Mouse (Mus musculus) olfactory bulb, adult 2 months (tissue): ENCODE measurements around the gene Slc2a3. TPM values are rescaled to one million over a fixed set of nuclear protein-coding genes. Genes with fewer than 3 reads are reported as not detected.
"Not testable (repeated sequence)": the region's sequence is repeated elsewhere in the genome, so short reads cannot be mapped to it uniquely, and the experiment has no call there.

Experiments
- H3K27ac ChIP-seq: fragments of 200-500 bp; 2 replicates; pipeline ENCODE4 v1.5.1; 2012; ENCODE audit warnings: low read depth, low read length; ENCODE audit not compliant: insufficient read depth
- H3K4me1 ChIP-seq: fragments of 200-500 bp; 2 replicates; pipeline ENCODE4 v1.6.1; 2012; ENCODE audit warnings: low read length; ENCODE audit not compliant: control insufficient read depth, insufficient read depth
- H3K4me3 ChIP-seq: fragments of 200-500 bp; 2 replicates; pipeline ENCODE4 v1.5.1; 2012; ENCODE audit warnings: mild to moderate bottlenecking, low read depth, low read length, moderate library complexity; ENCODE audit not compliant: insufficient read depth
- CTCF ChIP-seq: fragments of 200-500 bp; IDR thresholded peaks from 2 replicates; pipeline ENCODE4 v1.5.1; 2012; ENCODE audit warnings: low read depth, mild to moderate bottlenecking, low read length, moderate library complexity; ENCODE audit not compliant: insufficient read depth
- POLR2A ChIP-seq: fragments of 200-500 bp; IDR thresholded peaks from 2 replicates; pipeline ENCODE4 v1.6.1; 2012; ENCODE audit warnings: mild to moderate bottlenecking, low read depth, low read length, moderate library complexity; ENCODE audit not compliant: insufficient read depth
- WGBS: fragments of 180-500 bp; shearing (Covaris S2); methylation state at CpG from one replicate; pipeline ENCODE4 v1.1.7; 2018; 5-methylcytosine and 5-hydroxymethylcytosine counted together
- polyA plus RNA-seq: library from polyadenylated mRNA; stranded (reverse); fragments of >200 nt; gene quantifications from 2 replicates; pipeline ENCODE4 v1.2.4, GENCODE M21; 2012; ENCODE audit warnings: low replicate concordance; ENCODE audit not compliant: missing spikeins, insufficient read depth, insufficient read length

The Slc2a3 gene
- polyA plus RNA-seq, 1 experiment: not detected

DNA sequence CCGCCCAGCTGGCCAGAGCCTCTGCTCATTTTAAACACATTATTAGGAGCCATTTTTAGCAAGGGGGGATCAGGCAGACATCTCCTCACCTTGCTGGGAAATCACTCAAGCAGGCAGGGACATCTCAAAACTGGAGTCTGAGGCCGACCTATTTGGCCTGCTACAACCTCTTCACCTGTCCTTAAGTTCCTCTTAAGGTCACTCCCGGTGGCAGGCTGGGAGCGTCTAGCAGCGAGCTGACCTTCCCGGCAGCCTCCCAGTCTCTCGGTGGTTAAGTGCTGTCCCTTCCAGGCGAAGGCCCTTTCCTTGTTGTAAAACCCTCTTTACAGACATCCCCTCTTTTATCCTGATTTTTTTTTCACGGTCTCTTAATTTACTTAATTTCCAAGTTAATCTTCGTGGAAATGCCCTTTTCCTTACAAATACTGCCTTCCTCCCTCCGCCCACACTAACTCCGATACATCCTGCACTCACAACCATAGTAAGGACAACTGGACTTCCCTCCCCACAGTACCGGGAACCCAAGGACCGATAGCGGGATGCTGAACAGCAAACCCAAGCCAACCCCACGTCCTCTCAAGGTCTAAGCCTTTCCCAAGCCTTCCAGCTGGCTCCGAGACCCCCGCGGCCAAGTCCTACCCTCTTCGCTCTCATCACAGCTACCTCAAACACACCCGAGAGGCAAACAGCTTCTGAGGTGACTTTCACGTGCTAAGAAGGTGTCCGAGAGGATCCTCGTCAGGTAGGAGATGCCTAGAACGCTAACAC, 59.8 kb downstream of the Slc2a3 start:
- TF ChIP-seq POLR2A: no peak
- no peak for TF ChIP-seq CTCF
- Histone ChIP-seq H3K4me1 (peaks cover 22% of the 10 kb centered on the region), H3K4me3 (peak overlapping the region; percentile 64), H3K27ac (peak overlapping the region; percentile 74)
- WGBS: 4% methylated on average over 25 of the region's 25 CpGs

DNA sequence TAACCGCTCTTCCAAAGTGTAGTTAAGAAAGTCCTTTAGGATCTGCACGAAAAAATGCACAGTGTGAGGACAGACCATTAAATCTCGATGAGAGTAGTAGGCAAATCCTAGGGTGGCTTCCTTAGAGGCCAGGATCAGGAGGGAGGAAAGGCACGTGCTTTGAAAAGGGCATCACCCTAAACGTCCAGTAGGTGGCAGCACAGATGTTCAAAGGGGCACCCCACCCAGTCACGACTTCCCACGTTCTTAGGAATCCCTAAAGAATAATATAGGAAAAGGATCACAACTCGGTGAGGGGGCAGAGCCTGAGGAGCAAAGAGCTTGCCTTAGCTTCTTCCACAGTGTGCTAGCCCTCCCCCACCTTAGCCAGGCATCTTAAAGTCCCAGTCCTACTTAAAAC, 61.5 kb downstream of the Slc2a3 start:
- Histone ChIP-seq H3K4me1 (peaks cover 22% of the 10 kb centered on the region), H3K27ac (no peak overlapping the region; the same call in 1 of the 2 replicates), H3K4me3 (peak overlapping the region; percentile 30)
- TF ChIP-seq POLR2A (no peak), CTCF (peak; percentile 43; the same call in 1 of the 2 replicates)
- 10% methylated on average over 8 of the region's 8 CpGs for WGBS

DNA sequence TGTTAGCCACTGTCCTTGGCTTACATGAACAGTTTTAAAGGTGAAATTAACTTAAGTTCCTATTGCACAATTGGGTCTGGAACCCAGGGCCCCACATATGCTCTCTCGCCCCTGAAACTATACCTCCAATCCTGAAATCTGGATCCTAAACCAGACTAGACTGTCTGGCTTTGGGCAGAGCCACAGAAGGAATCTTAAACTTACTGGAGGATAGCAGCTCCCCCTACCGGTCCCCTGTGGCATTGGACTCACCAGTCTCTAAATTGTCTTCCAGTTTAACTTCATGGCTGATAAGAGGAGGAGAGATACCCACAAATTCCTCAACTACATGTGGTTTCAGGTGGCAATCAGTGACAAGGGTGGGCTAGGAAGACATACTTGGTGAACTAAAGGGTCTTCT, 81.5 kb downstream of the Slc2a3 start:
- 30% methylated on average over 2 of the region's 2 CpGs for WGBS
- Histone ChIP-seq H3K4me3 (no peak overlapping the region), H3K4me1 (no peaks in the 10 kb centered on the region), H3K27ac (no peak overlapping the region)
- TF ChIP-seq CTCF: no peak
- no peak for TF ChIP-seq POLR2A

DNA sequence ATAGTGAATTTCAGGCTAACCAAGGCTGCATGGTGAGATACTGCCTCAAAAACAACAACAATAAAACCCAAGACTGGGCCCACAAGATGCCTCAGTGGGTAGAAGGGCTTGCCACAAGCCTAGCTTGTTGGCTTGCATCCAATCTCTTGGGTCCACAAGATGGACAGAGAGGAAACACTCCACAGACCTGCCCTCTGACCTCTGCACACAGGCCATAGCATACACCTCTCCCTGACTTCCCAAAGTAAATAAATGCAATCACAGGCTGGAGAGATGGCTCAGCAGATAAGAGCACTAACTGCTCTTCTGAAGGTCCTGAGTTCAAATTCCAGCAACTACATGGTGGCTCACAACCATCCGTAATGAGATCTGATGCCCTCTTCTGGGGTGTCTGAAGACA, 83.2 kb downstream of the Slc2a3 start:
- H3K4me3 ChIP-seq, H3K4me1 ChIP-seq, H3K27ac ChIP-seq: not testable (repeated sequence)
- WGBS: 97% methylated on average over 1 of the region's 1 CpGs

DNA sequence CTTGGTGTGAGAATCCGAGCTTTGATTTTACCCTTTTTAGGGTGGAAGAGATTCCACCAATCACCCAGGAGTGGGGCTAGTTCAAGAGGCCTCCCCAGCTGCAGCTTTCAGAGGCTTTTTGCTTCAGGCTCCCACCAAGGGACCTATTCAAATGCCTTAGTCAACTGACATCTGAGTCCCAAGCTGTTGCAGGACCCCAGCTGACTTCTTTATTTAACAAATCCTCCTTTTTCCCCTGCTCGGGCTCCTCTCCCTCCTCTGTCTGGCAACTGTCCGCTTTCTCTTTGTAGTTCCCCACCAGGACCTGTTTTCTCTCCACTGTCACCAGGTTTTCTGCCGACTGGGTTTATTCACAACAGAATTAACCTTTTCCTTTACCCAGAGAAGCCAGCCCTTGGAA, 85.6 kb downstream of the Slc2a3 start:
- TF ChIP-seq POLR2A: no peak
- TF ChIP-seq CTCF: no peak
- Histone ChIP-seq H3K27ac (no peak overlapping the region), H3K4me3 (no peak overlapping the region), H3K4me1 (no peaks in the 10 kb centered on the region)
- 36% methylated on average over 4 of the region's 4 CpGs for WGBS

DNA sequence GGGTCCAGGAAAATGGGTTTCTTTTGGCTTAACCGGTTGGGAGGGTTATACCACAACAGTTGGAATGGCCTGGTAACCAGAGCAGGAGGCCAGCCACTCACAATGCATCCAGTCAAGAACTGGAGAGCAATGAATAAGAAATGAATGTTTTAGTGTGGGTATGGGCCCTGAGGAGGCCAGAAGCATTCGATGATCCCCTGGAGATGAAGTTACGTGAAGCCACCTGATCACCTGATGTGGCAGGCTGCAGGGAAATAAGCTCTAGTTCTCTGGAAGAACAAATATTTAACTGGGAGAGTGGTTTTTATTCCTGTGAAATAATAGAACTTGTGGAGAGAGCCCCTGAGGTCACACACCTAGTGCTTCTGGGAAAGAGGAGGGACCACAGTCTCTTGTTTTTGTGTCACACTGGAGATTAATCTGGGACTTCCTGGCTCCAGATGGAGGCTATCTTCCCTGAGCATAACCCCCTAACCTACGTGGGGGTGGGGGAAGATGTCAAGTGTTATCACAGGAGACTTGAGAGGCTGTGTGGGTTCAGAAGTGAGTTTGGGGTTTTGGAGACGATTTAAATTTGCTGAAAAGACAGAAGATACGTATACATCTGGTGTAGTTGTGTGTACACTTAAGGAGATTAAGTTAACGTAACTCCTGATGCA, 86.6 kb downstream of the Slc2a3 start:
- Histone ChIP-seq H3K27ac (no peak overlapping the region), H3K4me3 (no peak overlapping the region), H3K4me1 (no peaks in the 10 kb centered on the region)
- TF ChIP-seq POLR2A (no peak), CTCF (no peak)
- WGBS: 57% methylated on average over 7 of the region's 7 CpGs

DNA sequence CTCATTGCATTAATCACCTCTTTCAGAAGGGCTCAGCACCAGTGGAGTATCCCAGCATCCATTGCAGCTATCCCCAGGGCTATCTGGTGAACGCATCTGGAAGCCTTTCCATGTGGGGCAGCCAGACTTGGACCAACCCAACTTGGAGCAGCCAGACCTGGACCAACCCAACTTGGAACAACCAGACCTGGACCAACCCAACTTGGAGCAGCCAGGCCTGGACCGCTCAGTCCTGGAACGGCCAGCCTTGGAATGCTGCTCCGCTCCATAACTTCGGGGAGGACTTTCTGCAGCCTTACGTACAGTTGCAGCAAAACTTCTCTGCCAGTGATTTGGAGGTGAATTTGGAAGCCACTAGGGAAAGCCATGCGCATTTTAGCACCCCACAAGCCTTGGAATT, 88.3 kb downstream of the Slc2a3 start:
- 93% methylated on average over 7 of the region's 7 CpGs for WGBS
- not testable (repeated sequence) for H3K4me3 ChIP-seq, H3K4me1 ChIP-seq, H3K27ac ChIP-seq

DNA sequence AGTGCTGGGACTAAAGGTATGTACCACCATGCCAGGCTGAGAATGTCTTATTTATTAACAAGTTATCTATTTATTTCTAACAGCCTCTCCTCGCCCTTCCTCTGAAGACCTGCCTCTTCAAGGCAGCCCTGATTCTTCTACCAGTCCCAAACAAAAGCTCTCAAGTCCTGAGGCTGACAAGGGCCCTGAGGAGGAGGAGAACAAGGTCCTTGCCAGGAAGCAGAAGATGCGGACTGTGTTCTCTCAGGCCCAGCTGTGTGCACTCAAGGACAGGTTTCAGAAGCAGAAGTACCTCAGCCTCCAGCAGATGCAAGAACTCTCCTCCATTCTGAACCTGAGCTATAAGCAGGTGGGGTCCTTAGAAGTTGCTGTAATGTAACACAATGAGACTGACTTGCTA, 90.0 kb downstream of the Slc2a3 start:
- Histone ChIP-seq H3K27ac (no peak overlapping the region), H3K4me3 (no peak overlapping the region), H3K4me1 (no peaks in the 10 kb centered on the region)
- 87% methylated on average over 2 of the region's 2 CpGs for WGBS
- TF ChIP-seq POLR2A (no peak), CTCF (no peak)

DNA sequence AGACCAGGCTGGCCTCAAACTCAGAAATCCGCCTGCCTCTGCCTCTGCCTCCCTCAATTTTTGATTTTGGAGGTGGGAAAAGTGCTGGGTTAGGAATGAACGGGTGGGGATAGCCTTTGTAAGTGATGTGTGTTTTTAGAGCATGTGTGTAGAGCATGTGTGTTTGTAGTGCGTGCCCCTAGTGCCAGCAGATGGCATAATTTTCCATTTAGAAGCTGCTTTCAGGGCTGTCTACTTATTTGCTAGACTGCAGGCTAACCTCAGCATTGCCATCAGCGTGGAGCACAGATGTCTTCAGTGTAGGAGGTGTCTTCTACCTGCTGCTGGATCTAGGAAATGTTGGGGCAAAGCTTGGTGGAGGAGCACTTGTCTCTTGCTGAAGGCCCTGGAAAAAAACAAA, 92.6 kb downstream of the Slc2a3 start:
- no peak overlapping the region for H3K27ac ChIP-seq
- WGBS: 81% methylated on average over 4 of the region's 4 CpGs
- no peak for TF ChIP-seq POLR2A
- no peak for TF ChIP-seq CTCF
- H3K4me1 ChIP-seq: no peaks in the 10 kb centered on the region
- no peak overlapping the region for H3K4me3 ChIP-seq
